Mouse (Mus musculus) limb, embryonic 15.5 days (tissue): Measurements from ENCODE around the gene Ptpra. TPM values are rescaled to one million over a fixed set of nuclear protein-coding genes. Genes with fewer than 3 reads are reported as not detected.

Source experiments
- ATAC-seq: fragments of 200-750 bp; cut with Nextera tagmentation; 2 replicates; pipeline ENCODE4 v1.8.0; 2017; ENCODE audit warnings: low read depth, moderate TSS enrichment; ENCODE audit not compliant: insufficient number of reproducible peaks, low FRiP score, low TSS enrichment
- H3K27ac ChIP-seq: fragments of 300-500 bp; sonication (generic); 2 replicates; pipeline ENCODE4 v1.5.1; 2015; ENCODE audit warnings: moderate library complexity, mild to moderate bottlenecking, inconsistent platforms
- H3K27me3 ChIP-seq: fragments of 300-500 bp; sonication (generic); 2 replicates; pipeline ENCODE4 v1.6.1; 2015; ENCODE audit warnings: inconsistent platforms
- H3K36me3 ChIP-seq: fragments of 300-500 bp; sonication (generic); 2 replicates; pipeline ENCODE4 v1.6.1; 2015; ENCODE audit warnings: inconsistent platforms
- H3K4me1 ChIP-seq: fragments of 300-500 bp; sonication (generic); 2 replicates; pipeline ENCODE4 v1.6.1; 2015; ENCODE audit warnings: inconsistent platforms
- H3K4me2 ChIP-seq: fragments of 300-500 bp; sonication (generic); 2 replicates; pipeline ENCODE4 v1.6.1; 2015; ENCODE audit warnings: mild to moderate bottlenecking, inconsistent platforms
- H3K4me3 ChIP-seq: fragments of 300-500 bp; sonication (generic); 2 replicates; pipeline ENCODE4 v1.5.1; 2015; ENCODE audit warnings: mild to moderate bottlenecking, inconsistent platforms
- H3K9ac ChIP-seq: fragments of 300-500 bp; sonication (generic); 2 replicates; pipeline ENCODE4 v1.6.1; 2015; ENCODE audit warnings: inconsistent platforms
- H3K9me3 ChIP-seq: fragments of 300-500 bp; sonication (generic); 2 replicates; pipeline ENCODE4 v1.6.1; 2016; ENCODE audit warnings: inconsistent platforms
- WGBS: fragments of 180-500 bp; shearing (Covaris S2); methylation state at CpG from one replicate; pipeline ENCODE4 v1.1.7; 2015; 5-methylcytosine and 5-hydroxymethylcytosine counted together
- polyA plus RNA-seq: library from polyadenylated mRNA; unstranded; fragments of >200 nt; fragmentation: Nextera tagmentation; extraction: Ambion mirVana; gene quantifications from 2 replicates; pipeline ENCODE4 v1.2.1, GENCODE M21; 2015

The Ptpra gene
- polyA plus RNA-seq, 1 experiment from 2014 or later, result 106 TPM

DNA sequence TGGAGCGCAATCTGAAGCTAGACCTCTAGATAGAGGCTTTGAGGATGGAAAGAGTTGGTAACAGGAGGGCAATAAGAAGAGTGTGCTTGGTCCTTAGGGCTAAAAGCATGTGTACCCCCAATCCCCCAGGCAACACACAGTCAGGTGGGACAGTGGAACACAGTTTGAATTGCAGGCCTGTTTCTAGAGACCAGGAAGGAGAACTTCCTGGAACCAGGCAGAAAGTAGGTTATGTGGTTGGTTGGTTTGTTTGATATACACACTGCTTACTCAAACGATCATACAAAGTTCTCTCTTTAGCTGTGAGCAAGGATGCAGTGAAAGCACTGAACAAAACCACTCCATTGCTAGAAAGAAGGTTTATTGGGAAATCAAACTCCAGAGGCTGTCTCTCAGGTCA is 82.1 kb downstream of the Ptpra start:
- ATAC-seq, result no peak
- Histone ChIP-seq H3K36me3 (peaks cover 60% of the 10 kb centered on the region), H3K9me3 (no peaks in the 10 kb centered on the region), H3K27ac (no peak overlapping the region), H3K27me3 (no peaks in the 10 kb centered on the region), H3K4me3 (no peak overlapping the region), H3K4me1 (no peaks in the 10 kb centered on the region), H3K4me2 (no peak overlapping the region), H3K9ac (no peak overlapping the region)
- WGBS, result 86% methylated on average over 2 of the region's 2 CpGs

DNA sequence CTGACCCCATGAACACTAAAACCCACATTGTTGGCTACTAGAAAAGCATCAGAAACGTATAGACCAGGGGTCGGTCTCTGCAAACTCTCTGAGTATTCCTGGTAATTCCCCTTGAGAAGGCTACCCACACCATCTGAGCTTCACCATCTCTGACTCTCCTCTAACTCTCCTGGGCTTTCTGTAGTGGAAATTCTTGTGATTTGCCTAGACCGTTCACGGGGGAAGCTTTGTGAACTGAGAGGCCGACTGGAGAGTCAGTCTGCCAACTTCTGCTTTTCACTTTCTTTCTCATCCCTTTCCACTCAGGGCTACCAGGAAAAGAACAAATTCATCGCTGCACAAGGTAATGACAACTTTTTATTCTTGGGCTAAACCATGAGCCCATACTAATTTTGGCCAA is 84.9 kb downstream of the Ptpra start:
- Histone ChIP-seq H3K4me1 (no peaks in the 10 kb centered on the region), H3K9me3 (no peaks in the 10 kb centered on the region), H3K4me2 (no peak overlapping the region), H3K9ac (no peak overlapping the region), H3K27me3 (no peaks in the 10 kb centered on the region), H3K4me3 (no peak overlapping the region), H3K27ac (no peak overlapping the region), H3K36me3 (peaks cover 84% of the 10 kb centered on the region)
- 86% methylated on average over 6 of the region's 6 CpGs for WGBS
- no peak for ATAC-seq

DNA sequence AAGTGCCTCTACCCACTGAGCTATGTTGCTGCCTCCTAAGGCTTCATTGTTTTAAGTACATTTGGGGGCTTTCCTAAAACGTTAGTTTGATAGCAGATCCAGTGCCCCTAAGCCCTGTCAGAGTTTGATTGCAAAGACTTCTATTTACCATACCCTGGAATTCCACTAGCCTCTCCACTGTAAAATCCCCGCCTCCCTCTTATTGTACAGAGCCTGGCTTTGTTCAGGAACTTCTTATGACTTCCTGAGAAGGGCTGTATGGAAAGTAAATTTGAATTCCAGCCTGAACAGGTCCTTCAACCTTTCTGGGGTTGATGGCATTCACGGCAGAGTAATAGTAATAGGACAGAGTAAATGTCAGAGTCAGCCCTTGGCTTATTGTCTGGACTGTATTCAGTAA is 86.8 kb downstream of the Ptpra start:
- WGBS, result 75% methylated on average over 3 of the region's 3 CpGs
- no peak overlapping the region for H3K4me3 ChIP-seq
- H3K9ac ChIP-seq, result no peak overlapping the region
- H3K4me2 ChIP-seq, result no peak overlapping the region
- H3K9me3 ChIP-seq, result no peaks in the 10 kb centered on the region
- no peak overlapping the region for H3K27ac ChIP-seq
- H3K36me3 ChIP-seq, result peaks cover 90% of the 10 kb centered on the region
- H3K4me1 ChIP-seq, result no peaks in the 10 kb centered on the region
- no peak for ATAC-seq
- no peaks in the 10 kb centered on the region for H3K27me3 ChIP-seq

DNA sequence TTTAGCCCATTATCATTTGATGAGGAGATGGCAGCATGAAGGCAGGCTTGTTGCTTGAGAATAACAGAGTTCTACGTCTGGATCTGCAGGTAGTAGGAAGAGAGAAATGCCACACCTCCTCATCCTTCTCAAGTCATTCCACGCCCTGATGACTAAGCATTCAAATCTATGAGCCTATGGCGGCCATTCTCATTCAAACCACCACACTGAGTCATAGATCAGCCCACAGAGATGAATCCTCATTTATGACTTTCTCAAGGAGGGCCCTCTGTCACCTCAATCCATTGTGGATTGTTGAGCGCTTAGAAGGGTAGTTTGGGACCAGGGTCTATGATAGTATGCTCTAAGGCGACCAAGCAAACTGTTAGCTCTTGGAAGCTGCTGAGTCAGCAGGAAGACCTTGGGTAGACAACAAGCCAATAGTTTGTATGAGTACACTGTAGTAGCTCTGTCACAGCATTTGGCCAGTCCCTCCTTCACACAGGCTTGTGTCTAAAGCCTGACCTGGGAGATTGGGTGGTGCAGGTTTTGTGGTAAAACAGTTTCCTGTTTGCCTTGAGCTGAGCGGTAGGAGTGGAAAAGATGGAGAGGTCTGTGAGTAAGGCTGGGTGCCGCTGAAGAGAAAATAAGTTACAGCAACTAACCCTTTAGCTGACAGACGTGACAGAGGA is 88.9 kb downstream of the Ptpra start:
- Histone ChIP-seq H3K4me3 (no peak overlapping the region), H3K4me2 (no peak overlapping the region), H3K36me3 (peaks cover 94% of the 10 kb centered on the region), H3K27ac (peak overlapping the region; percentile 13; the same call in 1 of the 2 replicates), H3K27me3 (no peaks in the 10 kb centered on the region), H3K9ac (no peak overlapping the region), H3K4me1 (no peaks in the 10 kb centered on the region), H3K9me3 (no peaks in the 10 kb centered on the region)
- WGBS, result 87% methylated on average over 8 of the region's 8 CpGs
- ATAC-seq, result no peak

DNA sequence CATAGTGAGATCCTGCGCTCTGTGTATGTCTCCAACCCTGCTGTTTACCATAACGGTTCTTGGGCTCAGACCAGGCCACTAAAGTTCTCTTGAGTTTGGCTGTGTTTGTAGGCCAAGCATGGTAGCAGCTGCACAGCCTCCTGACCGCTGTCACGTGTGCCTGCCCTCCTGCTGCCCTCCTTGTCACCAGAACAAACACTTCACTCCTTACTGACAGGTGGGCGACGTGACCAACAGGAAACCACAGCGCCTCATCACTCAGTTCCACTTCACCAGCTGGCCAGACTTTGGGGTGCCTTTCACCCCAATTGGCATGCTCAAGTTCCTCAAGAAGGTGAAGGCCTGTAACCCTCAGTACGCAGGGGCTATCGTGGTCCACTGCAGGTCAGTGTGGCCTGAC is 90.2 kb downstream of the Ptpra start:
- Histone ChIP-seq H3K9me3 (no peaks in the 10 kb centered on the region), H3K27me3 (no peaks in the 10 kb centered on the region), H3K4me2 (no peak overlapping the region), H3K36me3 (peaks cover 94% of the 10 kb centered on the region), H3K4me3 (no peak overlapping the region), H3K9ac (no peak overlapping the region), H3K27ac (no peak overlapping the region), H3K4me1 (no peaks in the 10 kb centered on the region)
- no peak for ATAC-seq
- 94% methylated on average over 9 of the region's 9 CpGs for whole genome bisulfite sequencing

DNA sequence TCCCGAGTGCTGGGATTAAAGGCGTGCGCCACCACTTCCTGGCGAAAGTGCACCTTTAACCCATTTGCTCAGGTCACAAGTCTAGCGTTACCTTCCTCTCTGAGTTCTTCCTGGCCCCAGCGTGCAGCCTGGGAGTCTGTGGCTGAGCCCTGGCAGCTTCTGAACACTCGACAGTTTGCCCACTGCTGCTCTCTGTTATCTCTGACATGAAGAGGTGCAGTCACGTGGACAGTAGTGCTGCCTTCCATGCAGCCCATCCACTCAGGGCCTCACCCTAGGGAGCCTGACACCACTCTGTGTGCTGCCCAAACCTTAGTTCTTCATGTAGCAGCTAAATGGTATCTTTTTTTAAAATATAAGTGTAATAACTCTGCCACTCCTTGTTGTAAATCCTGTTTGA is 96.9 kb downstream of the Ptpra start:
- H3K9ac ChIP-seq, result no peak overlapping the region
- no peak for ATAC-seq

DNA sequence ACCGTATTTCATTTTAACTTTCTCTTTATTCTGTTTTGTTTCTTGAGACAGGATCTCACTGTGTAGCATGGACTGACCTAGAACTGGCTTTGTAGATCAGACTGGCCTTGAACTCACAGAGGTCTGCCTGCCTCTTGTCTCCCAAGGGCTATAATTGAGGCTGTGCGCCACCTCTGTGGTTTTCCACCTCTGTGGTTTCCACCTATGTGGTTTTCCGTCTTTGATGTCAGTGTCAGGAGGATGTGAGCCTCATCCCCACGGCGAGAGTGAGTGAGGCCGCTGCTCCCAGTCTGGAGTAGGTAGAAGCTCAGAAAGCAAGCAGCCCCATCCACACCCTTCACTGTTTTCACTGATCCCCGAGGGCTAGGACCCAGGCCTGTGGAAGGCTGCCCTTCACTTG is 104.8 kb downstream of the Ptpra start:
- H3K4me1 ChIP-seq, result no peaks in the 10 kb centered on the region
- H3K27ac ChIP-seq, result no peak overlapping the region
- no peaks in the 10 kb centered on the region for H3K9me3 ChIP-seq
- WGBS, result 88% methylated on average over 7 of the region's 7 CpGs
- no peak overlapping the region for H3K9ac ChIP-seq
- peaks cover 80% of the 10 kb centered on the region for H3K36me3 ChIP-seq
- H3K4me2 ChIP-seq, result no peak overlapping the region
- H3K4me3 ChIP-seq, result no peak overlapping the region
- H3K27me3 ChIP-seq, result no peaks in the 10 kb centered on the region
- no peak for ATAC-seq

More for the DNA sequence above, 96.9 kb downstream of the Ptpra start:
- Histone ChIP-seq H3K4me2 (no peak overlapping the region), H3K27me3 (no peaks in the 10 kb centered on the region), H3K4me1 (no peaks in the 10 kb centered on the region), H3K4me3 (no peak overlapping the region), H3K9me3 (no peaks in the 10 kb centered on the region), H3K36me3 (peaks cover 92% of the 10 kb centered on the region), H3K27ac (no peak overlapping the region)
- 92% methylated on average over 8 of the region's 8 CpGs for WGBS

DNA sequence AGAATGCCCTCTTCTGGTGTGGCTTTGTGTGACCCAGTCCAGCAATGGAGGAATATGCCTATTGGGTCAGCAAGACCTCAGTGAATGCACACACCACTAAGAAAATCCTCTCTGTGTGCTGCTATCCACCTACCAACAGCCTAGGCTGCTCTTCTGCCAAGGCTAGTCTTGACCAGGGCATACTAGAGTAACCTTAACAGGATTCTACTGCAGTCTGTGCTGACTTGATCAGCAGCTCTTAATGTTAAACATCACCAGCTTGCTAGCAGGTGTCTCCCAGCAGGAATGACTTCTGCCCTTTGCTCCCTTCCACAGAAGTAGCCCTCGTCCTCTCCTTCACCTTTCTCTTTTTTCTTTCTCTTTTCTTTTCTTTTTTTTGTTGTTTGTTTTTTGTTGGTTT is 106.2 kb downstream of the Ptpra start:
- ATAC-seq, result no peak
- no peak overlapping the region for H3K4me3 ChIP-seq
- H3K27ac ChIP-seq, result no peak overlapping the region
- H3K4me1 ChIP-seq, result no peaks in the 10 kb centered on the region
- H3K9ac ChIP-seq, result no peak overlapping the region
- WGBS, result 88% methylated on average over 1 of the region's 1 CpGs
- no peaks in the 10 kb centered on the region for H3K9me3 ChIP-seq
- H3K4me2 ChIP-seq, result no peak overlapping the region
- peaks cover 69% of the 10 kb centered on the region for H3K36me3 ChIP-seq
- H3K27me3 ChIP-seq, result no peaks in the 10 kb centered on the region

DNA sequence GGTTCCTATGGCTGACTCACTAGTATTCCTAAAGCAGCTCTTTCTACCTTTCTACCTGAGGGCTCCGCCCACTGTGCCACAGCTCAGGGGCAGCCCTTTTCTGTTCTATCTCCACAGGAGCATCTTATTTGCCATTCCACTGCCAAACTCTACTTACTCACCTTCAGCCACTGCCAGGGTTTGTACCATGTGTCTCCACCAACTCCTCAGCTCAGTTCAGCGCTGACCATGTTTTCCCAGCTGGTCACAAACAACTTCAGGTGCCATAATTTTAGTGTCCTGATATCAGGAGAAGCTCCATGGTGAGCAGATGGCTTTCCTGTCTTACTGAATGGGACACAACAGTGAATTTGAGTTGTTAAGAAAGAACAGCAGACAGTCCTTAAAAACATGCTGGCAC is 107.4 kb downstream of the Ptpra start:
- Histone ChIP-seq H3K4me3 (no peak overlapping the region), H3K4me1 (no peaks in the 10 kb centered on the region), H3K27me3 (no peaks in the 10 kb centered on the region), H3K36me3 (peaks cover 61% of the 10 kb centered on the region), H3K9ac (no peak overlapping the region), H3K27ac (no peak overlapping the region), H3K9me3 (no peaks in the 10 kb centered on the region), H3K4me2 (no peak overlapping the region)
- 93% methylated on average over 2 of the region's 2 CpGs for WGBS
- ATAC-seq, result no peak

DNA sequence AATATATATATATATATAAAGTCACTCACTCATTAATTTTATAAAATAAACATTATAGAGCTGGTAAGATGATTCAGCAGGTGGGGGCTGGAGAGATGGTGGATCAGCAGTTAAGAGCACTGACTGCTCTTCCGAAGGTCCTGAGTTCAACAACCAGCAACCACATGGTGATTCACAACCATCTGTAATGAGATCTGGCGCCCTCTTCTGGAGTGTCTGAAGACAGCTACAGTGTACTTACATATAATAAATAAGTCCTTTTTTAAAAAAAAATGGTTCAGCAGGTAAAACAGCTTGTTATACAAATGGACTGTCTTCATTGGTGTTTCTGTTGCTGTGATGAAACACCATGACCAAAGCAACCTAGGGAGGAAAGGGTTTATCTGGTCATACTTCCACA is 107.9 kb downstream of the Ptpra start:
- no peak overlapping the region for H3K9ac ChIP-seq
- no peak overlapping the region for H3K27ac ChIP-seq
- H3K27me3 ChIP-seq, result no peaks in the 10 kb centered on the region
- ATAC-seq, result no peak
- H3K4me1 ChIP-seq, result peaks cover 5% of the 10 kb centered on the region
- H3K9me3 ChIP-seq, result no peaks in the 10 kb centered on the region
- H3K4me2 ChIP-seq, result no peak overlapping the region
- no peak overlapping the region for H3K4me3 ChIP-seq
- H3K36me3 ChIP-seq, result peaks cover 56% of the 10 kb centered on the region
- 79% methylated on average over 2 of the region's 2 CpGs for WGBS

DNA sequence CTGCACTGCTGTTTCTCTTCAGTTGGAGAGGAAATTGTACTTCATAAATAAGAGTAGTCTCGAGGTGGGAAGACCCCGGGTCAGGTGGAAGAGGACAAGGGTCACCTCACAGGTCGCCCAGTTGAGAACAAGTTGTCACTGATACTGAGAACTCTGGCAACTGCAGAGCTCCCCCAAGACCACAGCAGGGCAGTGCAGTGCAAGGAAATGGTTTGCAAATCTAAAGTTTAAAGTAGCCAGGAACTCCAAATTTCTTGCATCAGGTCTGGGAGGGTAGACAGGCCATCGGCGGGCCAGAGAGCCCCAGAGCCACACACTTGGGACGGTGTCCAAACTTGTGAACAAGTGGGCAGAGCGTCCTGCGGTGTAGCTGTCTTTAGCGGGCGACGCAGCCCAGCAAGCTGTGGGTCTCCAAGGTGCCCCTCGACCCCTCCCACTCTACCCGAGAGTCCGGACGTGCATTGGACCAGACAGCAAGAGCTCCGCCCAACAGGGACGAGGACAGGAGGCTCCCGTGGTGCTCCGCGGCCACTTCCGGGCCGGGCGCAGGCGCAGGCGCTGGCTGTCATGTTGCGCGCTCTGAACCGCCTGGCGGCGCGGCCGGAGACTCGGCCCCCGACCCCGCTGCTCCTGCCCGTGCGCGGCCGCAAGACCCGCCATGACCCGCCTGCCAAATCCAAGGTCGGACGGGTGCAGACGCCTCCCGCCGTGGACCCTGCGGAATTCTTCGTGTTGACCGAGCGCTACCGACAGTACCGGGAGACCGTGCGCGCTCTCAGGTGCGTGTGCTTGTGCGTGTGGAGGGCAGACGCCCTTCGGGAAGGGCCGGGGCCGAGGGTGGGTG is 113.4 kb downstream of the Ptpra start, which contains the start of gene Mrps26:
Mrps26 (plus strand) TSS at position 531 of the 844 bp plus-strand sequence.
- Histone ChIP-seq H3K36me3 (peaks cover 23% of the 10 kb centered on the region), H3K27me3 (no peaks in the 10 kb centered on the region), H3K4me1 (peaks cover 26% of the 10 kb centered on the region), H3K4me3 (peak within 1 kb of the TSS; percentile 86), H3K9ac (peak within 1 kb of the TSS; percentile 90), H3K9me3 (no peaks in the 10 kb centered on the region), H3K4me2 (peak within 1 kb of the TSS; percentile 80), H3K27ac (peak within 1 kb of the TSS; percentile 81)
- peak; percentile 97 for ATAC-seq
- WGBS, result under 1% methylated on average over 61 of the region's 61 CpGs

DNA sequence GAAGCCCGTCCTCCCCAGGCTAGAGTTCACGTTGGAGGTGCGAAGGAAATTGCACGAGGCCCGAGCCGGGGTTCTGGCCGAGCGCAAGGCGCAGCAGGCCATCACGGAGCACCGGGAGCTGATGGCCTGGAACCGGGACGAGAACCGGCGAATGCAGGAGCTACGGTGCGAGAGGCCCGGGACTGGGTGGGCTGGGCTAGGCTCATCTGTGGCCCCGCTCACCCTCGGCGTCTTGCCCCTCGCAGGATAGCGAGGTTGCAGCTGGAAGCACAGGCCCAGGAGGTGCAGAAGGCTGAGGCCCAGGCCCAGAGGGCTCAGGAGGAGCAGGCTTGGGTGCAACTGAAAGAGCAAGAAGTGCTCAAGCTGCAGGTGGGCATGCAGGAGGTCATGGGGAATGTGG is 114.0 kb downstream of the Ptpra start:
- Histone ChIP-seq H3K27ac (peak overlapping the region; percentile 54; the same call in 1 of the 2 replicates), H3K9ac (peak overlapping the region; percentile 90), H3K27me3 (no peaks in the 10 kb centered on the region), H3K9me3 (no peaks in the 10 kb centered on the region), H3K36me3 (peaks cover 23% of the 10 kb centered on the region), H3K4me2 (peak overlapping the region; percentile 80), H3K4me1 (peaks cover 26% of the 10 kb centered on the region), H3K4me3 (peak overlapping the region; percentile 86)
- no peak for ATAC-seq
- WGBS, result under 1% methylated on average over 23 of the region's 23 CpGs
